Mouse (Mus musculus) intestine, embryonic 15.5 days (tissue): Measurements from ENCODE around the gene Dlg1. TPM values are rescaled to one million over a fixed set of nuclear protein-coding genes. Genes with fewer than 3 reads are reported as not detected.

Source experiments
- polyA plus RNA-seq: library from polyadenylated mRNA; unstranded; fragments of >200 nt; fragmentation: Nextera tagmentation; extraction: Ambion mirVana; gene quantifications from 2 replicates; pipeline ENCODE4 v1.2.1, GENCODE M21; 2015

Dlg1 gene
- polyA plus RNA-seq, 1 experiment from 2014 or later = 18.6 TPM

Other genes starting within 250 kb of the Dlg1 start
- gene Bdh1, start 241.2 kb upstream of the Dlg1 start, polyA plus RNA-seq = 174 and 190 TPM in 2 replicates
- 33.6 and 51.6 TPM in 2 replicates for gene Meltf, start 215.4 kb downstream of the Dlg1 start, polyA plus RNA-seq